Mouse (Mus musculus) liver, embryonic 16.5 days (tissue): ENCODE results near the gene Vps33a. TPM values are rescaled to one million over a fixed set of nuclear protein-coding genes. Genes with fewer than 3 reads are reported as not detected.
A peak's percentile ranks its signal among the peaks of the same experiment; 100 is the strongest.

ENCODE experiments used
- ATAC-seq: fragments of 200-750 bp; cut with Nextera tagmentation; 2 replicates; pipeline ENCODE4 v1.8.0; 2017; ENCODE audit warnings: low read depth, mild to moderate bottlenecking, moderate number of reproducible peaks, moderate library complexity
- H3K27ac ChIP-seq: fragments of 300-500 bp; sonication (generic); 2 replicates; pipeline ENCODE4 v1.5.1; 2014; ENCODE audit warnings: mild to moderate bottlenecking, low read length
- H3K27me3 ChIP-seq: fragments of 300-500 bp; sonication (generic); 2 replicates; pipeline ENCODE4 v1.6.1; 2014; ENCODE audit warnings: low read depth, low read length, mixed read lengths; ENCODE audit not compliant: control insufficient read depth, insufficient read depth
- H3K36me3 ChIP-seq: fragments of 300-500 bp; sonication (generic); 2 replicates; pipeline ENCODE4 v1.6.1; 2014; ENCODE audit warnings: mild to moderate bottlenecking; ENCODE audit not compliant: control insufficient read depth, insufficient read depth
- H3K4me1 ChIP-seq: fragments of 300-500 bp; sonication (generic); 2 replicates; pipeline ENCODE4 v1.6.1; 2014; ENCODE audit warnings: low read depth, low read length, mixed read lengths; ENCODE audit not compliant: control insufficient read depth
- H3K4me2 ChIP-seq: fragments of 300-500 bp; sonication (generic); 2 replicates; pipeline ENCODE4 v1.6.1; 2014; ENCODE audit warnings: low read depth, low read length, mixed read lengths
- H3K4me3 ChIP-seq: fragments of 300-500 bp; sonication (generic); 2 replicates; pipeline ENCODE4 v1.5.1; 2014; ENCODE audit warnings: low read depth, mild to moderate bottlenecking, low read length
- H3K9ac ChIP-seq: fragments of 300-500 bp; sonication (generic); 2 replicates; pipeline ENCODE4 v1.6.1; 2014; ENCODE audit warnings: low read depth, low read length
- H3K9me3 ChIP-seq: fragments of 300-500 bp; sonication (generic); replicated peaks from 2 replicates; pipeline ENCODE4 v1.6.1; 2016; ENCODE audit warnings: low read length; ENCODE audit not compliant: control insufficient read depth
- WGBS: fragments of 180-500 bp; shearing (Covaris S2); extraction: QIAGEN DNeasy Blood & Tissue Kit; methylation state at CpG from one replicate; pipeline ENCODE4 v1.1.7; 2014; ENCODE audit not compliant: insufficient replicate concordance; 5-methylcytosine and 5-hydroxymethylcytosine counted together
- polyA plus RNA-seq: library from polyadenylated mRNA; unstranded; fragments of >200 nt; fragmentation: Nextera tagmentation; extraction: Ambion mirVana; gene quantifications from 2 replicates; pipeline ENCODE4 v1.2.1, GENCODE M21; 2015

The Vps33a gene
- polyA plus RNA-seq, 1 experiment from 2014 or later: 20.0 TPM

DNA sequence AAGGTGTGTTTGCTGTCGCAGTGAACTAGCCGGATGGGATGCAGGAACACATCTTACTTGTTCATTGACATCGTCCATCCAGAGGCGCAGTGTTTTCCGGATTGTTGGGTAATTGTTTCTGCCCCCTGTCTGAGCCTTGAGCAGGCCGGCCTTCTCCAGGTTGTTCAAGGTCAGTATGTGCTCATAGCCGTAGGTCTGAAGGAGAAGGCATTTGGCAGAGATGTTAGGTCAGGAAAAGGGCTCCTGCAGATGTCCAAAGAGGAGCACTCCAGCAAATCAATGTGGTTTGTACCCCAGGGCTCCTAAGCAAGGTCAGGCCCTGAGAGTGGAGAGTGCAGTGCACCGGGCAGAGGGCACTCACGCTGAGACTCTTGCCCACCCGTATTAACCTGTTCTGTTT lies 39.0 kb downstream of the Vps33a start:
- WGBS: 84% methylated on average over 10 of the region's 10 CpGs
- no peak overlapping the region for H3K27ac ChIP-seq
- no peak overlapping the region for H3K4me3 ChIP-seq
- H3K4me1 ChIP-seq: no peaks in the 10 kb centered on the region
- no peak for ATAC-seq
- H3K4me2 ChIP-seq: no peak overlapping the region
- no peak overlapping the region for H3K9ac ChIP-seq
- peaks cover 29% of the 10 kb centered on the region for H3K36me3 ChIP-seq
- H3K27me3 ChIP-seq: no peaks in the 10 kb centered on the region
- no peaks in the 10 kb centered on the region for H3K9me3 ChIP-seq

GRCm38 (mm10) chr5:123530056-123530455 lies 42.8 kb downstream of the Vps33a start:
- no peaks in the 10 kb centered on the region for H3K27me3 ChIP-seq
- no peaks in the 10 kb centered on the region for H3K9me3 ChIP-seq
- no peak overlapping the region for H3K27ac ChIP-seq
- ATAC-seq: no peak
- no peak overlapping the region for H3K4me2 ChIP-seq
- 82% methylated on average over 8 of the region's 8 CpGs for WGBS
- no peak overlapping the region for H3K4me3 ChIP-seq
- H3K4me1 ChIP-seq: peaks cover 5% of the 10 kb centered on the region; the same call in 1 of the 2 replicates
- H3K9ac ChIP-seq: no peak overlapping the region
- H3K36me3 ChIP-seq: peaks cover 27% of the 10 kb centered on the region

DNA sequence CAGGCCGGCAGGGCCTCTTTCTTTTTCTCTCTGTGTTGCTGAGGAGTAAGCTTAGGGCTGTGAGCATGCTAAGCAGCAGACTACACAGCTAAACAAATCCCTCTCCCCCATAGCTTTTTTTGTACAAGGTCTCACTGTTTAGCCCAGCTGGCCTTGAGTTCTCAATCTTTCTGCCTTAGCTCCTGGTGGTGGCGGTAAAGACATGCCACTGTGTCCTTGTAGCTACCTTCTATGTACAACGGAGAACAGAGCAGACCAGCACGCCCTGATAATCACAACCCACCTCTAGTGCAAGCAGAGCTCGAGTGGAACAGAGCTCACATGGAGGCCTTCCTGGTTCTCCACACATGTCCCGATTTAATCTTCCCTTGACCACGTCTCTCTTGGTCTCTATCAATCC lies 44.2 kb downstream of the Vps33a start:
- H3K4me2 ChIP-seq: no peak overlapping the region
- H3K27me3 ChIP-seq: no peaks in the 10 kb centered on the region
- peaks cover 11% of the 10 kb centered on the region for H3K4me1 ChIP-seq
- H3K9ac ChIP-seq: no peak overlapping the region
- no peak overlapping the region for H3K4me3 ChIP-seq
- no peaks in the 10 kb centered on the region for H3K9me3 ChIP-seq
- H3K36me3 ChIP-seq: peaks cover 23% of the 10 kb centered on the region
- no peak overlapping the region for H3K27ac ChIP-seq
- WGBS: 68% methylated on average over 7 of the region's 7 CpGs
- ATAC-seq: no peak

GRCm38 (mm10) chr5:123525916-123526495 lies 46.8 kb downstream of the Vps33a start:
- 79% methylated on average over 9 of the region's 9 CpGs for WGBS

GRCm38 (mm10) chr5:123525281-123525680 lies 47.6 kb downstream of the Vps33a start, which contains the start of gene Gm49027:
TSS of gene Gm49027 (minus strand) at chr5:123525488.
- no peak for ATAC-seq
- Histone ChIP-seq H3K36me3 (peaks cover 11% of the 10 kb centered on the region), H3K9me3 (no peaks in the 10 kb centered on the region), H3K4me3 (peak within 1 kb of the TSS; percentile 86), H3K9ac (peak within 1 kb of the TSS; percentile 85), H3K4me2 (peak within 1 kb of the TSS; percentile 81), H3K27ac (peak within 1 kb of the TSS; percentile 55; the same call in 1 of the 2 replicates), H3K4me1 (peaks cover 19% of the 10 kb centered on the region), H3K27me3 (no peaks in the 10 kb centered on the region)
- 54% methylated on average over 7 of the region's 7 CpGs for WGBS

More at GRCm38 (mm10) chr5:123525916-123526495, 46.8 kb downstream of the Vps33a start:
- Histone ChIP-seq H3K4me3 (no peak overlapping the region), H3K4me1 (peaks cover 19% of the 10 kb centered on the region), H3K27me3 (no peaks in the 10 kb centered on the region), H3K9ac (no peak overlapping the region), H3K9me3 (no peaks in the 10 kb centered on the region), H3K36me3 (peaks cover 12% of the 10 kb centered on the region), H3K4me2 (no peak overlapping the region), H3K27ac (no peak overlapping the region)
- no peak for ATAC-seq

GRCm38 (mm10) chr5:123524393-123524750 lies 48.5 kb downstream of the Vps33a start:
- Histone ChIP-seq H3K36me3 (0 out of 2 replicates have a peak, but pooled peaks cover 2% of the 10 kb centered on the region), H3K4me2 (peak overlapping the region; percentile 81), H3K27me3 (no peaks in the 10 kb centered on the region), H3K9ac (peak overlapping the region; percentile 85), H3K4me3 (peak overlapping the region; percentile 86), H3K9me3 (no peaks in the 10 kb centered on the region), H3K4me1 (peaks cover 19% of the 10 kb centered on the region), H3K27ac (peak overlapping the region; percentile 55; the same call in 1 of the 2 replicates)
- ATAC-seq: peak; percentile 90
- under 1% methylated on average over 27 of the region's 27 CpGs for WGBS

- H3K36me3 ChIP-seq: no peaks in the 10 kb centered on the region
- H3K4me3 ChIP-seq: peak within 1 kb of the TSS; percentile 86
- peaks cover 19% of the 10 kb centered on the region for H3K4me1 ChIP-seq
- H3K4me2 ChIP-seq: peak within 1 kb of the TSS; percentile 89
- peak within 1 kb of the TSS; percentile 67 for H3K27ac ChIP-seq
- under 1% methylated on average over 82 of the region's 82 CpGs for WGBS
- H3K9ac ChIP-seq: peak within 1 kb of the TSS; percentile 85
- no peaks in the 10 kb centered on the region for H3K9me3 ChIP-seq
- H3K27me3 ChIP-seq: no peaks in the 10 kb centered on the region
- peak; percentile 96 for ATAC-seq
Measured at GRCm38 (mm10) chr5:123523692-123524392, 49.0 kb downstream of the Vps33a start, which contains the start of gene Diablo. TSS of gene Diablo (minus strand) at chr5:123524176.

DNA sequence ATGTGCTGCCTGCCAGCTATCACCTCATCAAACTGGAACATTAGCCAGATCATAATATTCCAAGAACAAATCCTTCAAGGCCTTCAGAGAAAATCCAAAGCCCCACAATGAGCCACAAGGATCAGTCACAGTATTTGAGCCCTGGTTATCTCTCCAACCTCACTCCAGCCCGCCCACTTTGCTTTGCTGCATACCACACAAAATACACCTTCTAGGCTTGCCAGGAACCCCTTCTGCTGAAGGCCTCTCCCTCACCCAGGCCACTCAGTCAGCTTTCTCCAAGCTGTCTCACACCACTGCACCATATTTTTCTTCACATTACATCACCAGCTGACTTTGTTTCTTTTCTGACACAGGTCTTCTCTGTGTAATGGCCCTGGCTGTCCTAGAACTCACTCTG lies 50.7 kb downstream of the Vps33a start:
- Histone ChIP-seq H3K4me3 (no peak overlapping the region), H3K9me3 (no peaks in the 10 kb centered on the region), H3K27me3 (no peaks in the 10 kb centered on the region), H3K4me1 (peaks cover 19% of the 10 kb centered on the region), H3K9ac (no peak overlapping the region), H3K4me2 (no peak overlapping the region), H3K36me3 (no peaks in the 10 kb centered on the region; the same call in 1 of the 2 replicates), H3K27ac (no peak overlapping the region)
- no peak for ATAC-seq
- 60% methylated on average over 1 of the region's 1 CpGs for WGBS

GRCm38 (mm10) chr5:123521621-123522020 lies 51.2 kb downstream of the Vps33a start:
- Histone ChIP-seq H3K27ac (no peak overlapping the region), H3K27me3 (no peaks in the 10 kb centered on the region), H3K4me3 (no peak overlapping the region), H3K9me3 (no peaks in the 10 kb centered on the region), H3K9ac (no peak overlapping the region), H3K36me3 (no peaks in the 10 kb centered on the region; the same call in 1 of the 2 replicates), H3K4me2 (no peak overlapping the region), H3K4me1 (peaks cover 19% of the 10 kb centered on the region)
- 80% methylated on average over 1 of the region's 1 CpGs for WGBS
- ATAC-seq: no peak
